Mouse (Mus musculus): ENCODE results near the gene Pum2.

DNA sequence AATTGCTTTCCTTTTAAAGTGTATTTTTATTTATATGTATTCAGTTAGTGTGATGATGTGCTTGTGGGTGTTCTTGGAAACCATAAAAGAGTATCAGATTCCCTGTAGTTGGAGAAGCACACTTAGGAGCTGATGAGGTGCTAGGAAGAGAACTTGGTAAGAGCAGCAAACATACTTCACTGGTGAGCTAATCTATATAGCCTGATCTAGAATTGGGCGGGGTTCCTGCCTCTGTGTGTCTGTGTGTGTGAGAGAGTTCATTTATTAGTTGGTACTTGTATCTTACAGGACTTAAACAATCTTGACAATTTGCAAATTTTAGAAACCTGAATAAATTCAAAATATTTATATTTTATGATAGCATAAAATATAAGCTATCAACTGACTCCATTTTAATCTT lies 42.2 kb downstream of the Pum2 start:
- TF ChIP-seq CTCF (IDR thresholded peaks at IDR 0.05; ENCODE audit: control insufficient read depth, insufficient read depth, insufficient read length), result no peak
- no peak for TF ChIP-seq MYOG (IDR thresholded peaks at IDR 0.05; ENCODE audit: control insufficient read depth, extremely low read depth, insufficient read length)
- no peak for TF ChIP-seq USF1 (IDR thresholded peaks at IDR 0.05; ENCODE audit: low read depth)
- no peak for TF ChIP-seq MAX (IDR thresholded peaks at IDR 0.05)
- TF ChIP-seq CEBPB (IDR thresholded peaks at IDR 0.05; ENCODE audit: low read depth), result no peak
- no peak for TF ChIP-seq FOSL1 (IDR thresholded peaks at IDR 0.05; ENCODE audit: insufficient read depth, low read length, poor library complexity, severe bottlenecking)
